Mouse (Mus musculus): ENCODE data around the gene Siah1a.

Gene Siah1a

GRCm38 (mm10) chr8:86744313-86745220, 1.2 kb downstream of the Siah1a start:
- DNase-seq (ENCODE audit: low spot score in 2 of 2) = no peak

DNA sequence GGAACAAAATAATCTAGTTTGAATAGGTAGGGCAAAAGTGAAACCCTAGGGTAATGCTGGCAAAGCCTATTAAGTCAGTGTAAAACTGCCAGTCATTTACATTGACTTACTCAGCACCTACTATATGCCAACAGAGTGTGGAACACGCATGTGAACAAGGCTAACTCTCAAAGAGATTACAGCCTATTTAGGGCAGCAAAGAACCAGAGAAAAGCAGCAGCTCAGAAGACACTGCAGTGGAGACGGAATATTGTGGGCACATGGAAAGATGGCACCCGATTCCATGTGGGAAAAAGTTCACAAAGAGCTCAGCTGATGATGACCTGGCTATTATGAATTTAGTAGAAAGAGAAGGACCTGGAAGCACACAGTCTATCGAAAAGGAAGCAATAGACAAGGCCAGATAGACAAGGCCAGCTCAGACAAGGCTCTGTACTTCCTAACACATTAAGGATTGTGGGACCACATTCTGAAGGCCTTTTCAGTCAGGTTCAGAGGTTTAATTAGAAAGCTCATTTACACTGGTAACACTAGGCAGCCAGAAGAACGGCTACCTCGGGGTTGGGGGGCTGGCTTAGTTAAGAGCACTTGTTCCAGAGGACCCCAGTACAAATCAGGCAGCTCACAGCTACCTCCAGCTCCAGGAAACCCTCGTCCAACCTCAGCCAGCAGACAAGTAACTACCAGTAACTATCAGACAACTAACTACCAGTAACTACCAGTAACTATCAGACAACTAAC, 3.0 kb downstream of the Siah1a start:
- DNase-seq (ENCODE audit: low spot score in 2 of 2) = no peak

DNA sequence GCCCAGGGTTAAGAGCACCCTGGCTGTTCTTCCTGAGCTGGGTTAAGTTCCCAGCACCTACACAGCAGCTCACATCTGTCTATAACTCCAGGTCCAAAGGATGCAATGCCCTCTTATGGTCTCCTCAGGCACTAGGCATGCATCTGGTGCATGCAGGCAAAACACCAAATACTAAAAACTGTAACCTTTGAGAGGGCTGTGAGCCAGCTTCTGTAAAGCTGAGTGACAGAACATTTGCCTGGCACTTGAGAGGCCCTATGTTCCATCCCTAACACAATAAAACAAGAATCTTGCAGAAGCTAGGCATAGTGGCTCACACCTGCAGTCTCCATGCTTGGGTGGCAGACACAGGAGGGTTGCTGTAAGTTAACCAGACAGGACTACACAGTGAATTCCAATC, 4.1 kb downstream of the Siah1a start:
- no peak for DNase-seq (ENCODE audit: low spot score in 2 of 2)

DNA sequence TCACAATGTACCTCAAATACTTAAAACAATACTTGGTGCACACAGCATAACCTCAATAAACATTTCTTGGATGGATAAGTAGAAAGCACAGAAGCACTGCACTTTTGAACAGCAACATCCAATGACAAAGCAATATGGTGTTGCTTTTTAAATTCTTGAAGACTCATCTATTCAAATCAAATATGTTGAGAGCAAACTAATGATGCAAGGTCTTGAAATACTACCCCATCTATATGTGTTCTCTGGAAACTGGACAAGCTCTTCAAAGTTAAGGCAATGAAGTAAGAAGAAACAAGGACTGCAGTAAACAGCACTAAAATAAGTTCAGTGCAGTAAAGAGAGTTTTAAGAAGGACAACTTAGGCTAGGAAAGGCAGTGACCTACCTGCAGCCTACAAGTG, 4.8 kb downstream of the Siah1a start:
- DNase-seq (ENCODE audit: low spot score in 2 of 2) = no peak

- DNase-seq (ENCODE audit: low spot score in 2 of 2) = no peak
Observed at GRCm38 (mm10) chr8:86735446-86736111, 10.2 kb downstream of the Siah1a start.

- DNase-seq (ENCODE audit: low spot score in 2 of 2) = no peak
Observed at GRCm38 (mm10) chr8:86734954-86735353, 10.8 kb downstream of the Siah1a start.

GRCm38 (mm10) chr8:86734171-86734570, 11.6 kb downstream of the Siah1a start:
- no peak for DNase-seq (ENCODE audit: low spot score in 2 of 2)

DNA sequence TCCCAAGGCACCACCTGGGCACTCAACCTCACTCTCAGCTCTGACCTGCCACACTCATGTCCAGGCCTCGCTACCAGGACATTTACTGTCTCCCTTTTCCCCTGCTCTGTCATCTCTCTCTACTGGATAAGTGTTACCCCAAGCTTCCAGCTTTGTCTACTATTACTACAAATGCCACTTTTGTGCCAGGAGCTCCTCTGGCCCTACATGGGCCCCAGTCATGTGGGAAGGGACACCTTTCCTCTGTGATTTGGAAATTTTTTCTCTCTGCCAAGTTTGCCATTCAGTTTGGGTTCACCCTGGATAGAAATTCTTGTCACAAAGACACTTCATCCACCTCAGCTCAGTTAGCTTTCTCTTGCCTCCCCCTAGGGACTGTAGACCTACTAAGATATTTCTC, 14.9 kb downstream of the Siah1a start:
- DNase-seq (ENCODE audit: low spot score in 2 of 2) = no peak

DNA sequence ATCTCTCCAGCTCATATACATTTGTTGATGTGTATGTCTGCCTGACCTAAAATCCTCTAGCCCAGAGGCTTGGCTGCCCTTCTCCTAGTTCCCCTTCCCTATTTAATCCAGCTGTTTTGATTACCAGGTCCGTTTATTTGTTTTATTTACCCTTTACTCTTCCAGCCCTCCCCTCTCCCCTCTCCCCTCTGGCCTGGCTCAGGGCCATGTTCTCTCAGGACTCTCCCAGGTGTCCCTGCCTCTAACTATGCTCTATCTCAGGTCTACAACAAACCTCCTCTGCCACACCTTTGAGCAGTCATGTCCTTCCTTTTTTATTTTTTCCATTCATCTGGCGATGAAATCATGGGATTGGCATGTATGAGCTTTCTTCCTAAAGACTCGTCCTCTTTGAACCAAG, 15.4 kb downstream of the Siah1a start:
- no peak for DNase-seq (ENCODE audit: low spot score in 2 of 2)

DNA sequence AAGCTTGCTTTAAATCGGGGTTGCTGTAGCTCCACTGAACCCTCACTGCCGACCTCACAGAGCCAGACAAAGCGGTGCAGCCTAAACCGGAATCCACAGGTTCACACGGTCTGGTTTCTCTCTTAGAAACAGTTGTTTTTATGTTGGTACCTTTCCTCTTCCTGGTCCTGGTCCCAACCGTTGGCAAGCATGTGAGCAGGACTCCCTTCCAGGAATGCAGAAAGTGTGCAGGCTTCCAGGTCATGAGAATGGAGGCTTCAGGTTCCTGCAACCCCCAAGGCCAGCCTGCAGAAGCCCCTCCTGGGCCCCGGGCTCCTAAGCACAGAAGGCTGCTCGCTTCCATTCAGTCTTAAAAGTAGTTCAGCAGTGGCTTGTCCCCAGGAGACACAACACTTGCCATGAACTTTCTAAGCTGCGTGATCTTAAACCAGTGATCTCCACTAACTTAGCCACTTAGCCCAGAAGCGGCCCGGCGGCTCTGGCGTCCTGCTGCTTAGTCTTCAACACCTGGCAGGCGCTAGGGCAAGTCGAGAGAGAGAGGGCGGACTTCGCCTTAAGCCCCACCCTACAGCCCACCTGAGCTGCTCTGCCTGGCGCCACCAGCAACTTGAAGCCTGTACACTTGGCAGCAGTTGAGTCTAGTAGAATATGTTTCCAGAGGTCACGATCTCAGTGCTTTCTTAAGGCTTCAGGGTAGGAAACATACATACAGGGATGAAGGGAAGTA, 17.3 kb downstream of the Siah1a start:
- no peak for DNase-seq (ENCODE audit: low spot score in 2 of 2)

- DNase-seq (ENCODE audit: low spot score in 2 of 2) = no peak
Observed at GRCm38 (mm10) chr8:86726959-86727358, 18.8 kb downstream of the Siah1a start.

DNA sequence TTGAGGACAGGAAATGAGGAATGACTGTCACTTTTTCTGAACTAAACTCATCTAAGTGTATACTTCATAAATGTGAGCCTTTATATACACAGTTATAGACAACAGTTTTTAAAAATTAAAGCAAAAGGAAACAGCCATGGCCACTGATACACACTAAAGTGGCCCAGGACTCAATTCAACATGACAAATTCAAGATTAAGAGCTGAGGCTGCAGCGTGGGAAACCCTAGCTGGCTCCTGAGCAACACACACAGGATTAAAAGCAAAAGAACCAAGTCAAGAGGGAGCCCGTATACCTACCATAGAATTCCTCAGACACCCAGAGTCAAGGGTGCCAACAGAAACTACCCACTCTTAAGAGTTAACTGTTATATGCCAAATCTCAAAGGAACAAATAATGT, 24.2 kb downstream of the Siah1a start:
- no peak for DNase-seq (ENCODE audit: low spot score in 2 of 2)

GRCm38 (mm10) chr8:86720756-86721459, 24.8 kb downstream of the Siah1a start:
- no peak for DNase-seq (ENCODE audit: low spot score in 2 of 2)

DNA sequence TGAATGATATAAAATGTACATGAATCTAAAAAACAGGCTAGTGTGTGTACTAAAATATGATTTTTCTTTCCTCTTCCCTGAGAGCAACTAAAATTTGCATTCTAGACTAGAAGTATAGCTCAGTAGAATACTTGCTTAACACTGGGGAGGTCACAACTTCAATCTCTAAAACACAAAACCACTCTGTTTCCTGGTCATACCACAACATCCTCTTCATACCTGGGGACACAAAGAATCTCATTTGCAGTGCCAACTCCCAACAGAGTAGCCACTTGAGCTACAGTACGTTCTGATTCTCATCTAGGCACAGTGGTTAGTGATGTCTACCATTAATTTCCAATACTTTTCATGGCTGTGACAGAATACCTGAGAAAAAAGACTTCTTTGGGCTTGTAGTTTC, 26.4 kb downstream of the Siah1a start:
- DNase-seq (ENCODE audit: low spot score in 2 of 2) = no peak

DNA sequence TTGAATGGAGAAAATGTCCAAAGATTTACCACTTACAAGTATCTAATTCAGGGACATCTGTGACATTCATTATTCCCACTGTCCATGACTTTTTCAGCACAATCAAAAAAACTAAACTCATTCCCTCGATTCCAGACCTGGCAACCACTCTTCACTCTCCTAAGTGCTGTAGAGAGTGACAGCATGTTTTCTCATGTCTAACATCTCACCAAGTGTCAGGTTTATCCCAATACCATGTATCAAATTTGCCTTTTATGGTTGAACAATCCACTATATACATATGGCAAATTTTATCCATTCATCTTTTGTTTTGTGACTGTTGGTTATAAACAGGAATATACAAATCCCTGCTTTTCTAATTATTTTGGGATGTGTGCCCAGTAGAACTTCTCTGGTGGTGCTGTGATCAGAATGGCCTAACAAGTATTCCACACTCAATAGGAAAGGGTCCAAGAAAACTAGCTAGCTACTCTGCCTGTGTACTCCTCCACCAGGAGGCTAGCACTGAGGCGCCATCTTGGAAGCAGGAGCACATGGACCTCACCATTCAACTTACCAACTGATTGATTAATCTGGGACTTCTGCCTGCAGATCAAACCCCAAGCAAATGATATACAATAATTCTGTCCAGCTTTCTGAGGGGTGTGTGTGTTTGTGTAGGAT, 27.3 kb downstream of the Siah1a start:
- no peak for DNase-seq (ENCODE audit: low spot score in 2 of 2)

DNA sequence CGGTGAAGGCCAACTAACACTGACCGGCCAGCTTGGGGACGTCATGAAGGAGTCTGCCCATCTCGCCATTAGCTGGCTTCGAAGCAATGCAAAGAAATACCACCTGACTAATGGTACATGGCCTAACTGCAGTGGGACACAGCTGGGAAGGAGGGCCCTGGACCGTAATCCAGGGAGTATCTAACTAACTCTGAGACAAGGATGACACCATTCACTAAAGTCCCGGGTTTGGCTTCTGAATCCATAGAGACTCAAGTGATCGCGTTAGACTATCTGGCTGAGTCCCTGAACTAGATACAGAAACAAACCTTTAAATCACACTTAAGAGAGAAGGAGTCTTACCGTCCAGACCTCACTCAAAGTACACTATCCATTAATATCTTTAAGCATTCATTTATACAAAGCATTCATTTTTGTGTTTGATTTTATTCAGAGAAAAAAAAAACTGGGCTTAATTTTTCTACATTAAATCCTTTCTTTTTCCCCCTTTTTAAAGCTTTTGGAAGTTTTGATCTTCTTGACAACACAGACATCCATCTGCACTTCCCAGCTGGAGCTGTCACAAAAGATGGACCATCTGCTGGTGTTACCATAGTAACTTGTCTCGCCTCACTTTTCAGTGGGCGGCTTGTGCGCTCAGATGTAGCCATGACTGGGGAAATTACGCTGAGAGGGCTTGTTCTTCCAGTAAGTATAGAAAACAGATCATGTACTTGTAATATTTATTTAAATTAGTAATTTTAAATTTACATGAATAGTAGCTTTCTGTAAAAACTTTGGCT, 32.1 kb downstream of the Siah1a start:
- peak; percentile 84 to 93 for DNase-seq (ENCODE audit: low spot score in 2 of 2)

GRCm38 (mm10) chr8:86712594-86712993, 33.1 kb downstream of the Siah1a start:
- DNase-seq (ENCODE audit: low spot score in 2 of 2) = no peak

DNA sequence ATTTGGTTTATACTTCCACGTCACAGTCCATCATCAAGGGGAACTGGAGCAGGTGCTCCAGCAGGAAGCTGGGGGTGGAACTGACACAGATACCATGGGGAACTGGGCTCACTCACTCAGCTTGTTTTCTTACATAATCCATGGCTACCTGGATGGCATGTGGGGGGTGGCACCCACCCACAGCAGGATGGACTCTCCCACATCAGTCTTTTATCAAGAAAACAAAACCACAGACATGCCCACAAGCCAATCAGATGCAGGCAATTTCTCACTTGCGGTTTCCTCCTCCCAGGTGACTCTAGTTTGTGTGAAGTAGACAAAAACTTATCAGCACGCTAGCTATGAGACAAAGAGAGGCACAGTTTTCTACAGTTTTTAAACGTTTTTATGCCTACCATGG, 37.9 kb downstream of the Siah1a start:
- DNase-seq (ENCODE audit: low spot score in 2 of 2) = no peak

- no peak for DNase-seq (ENCODE audit: low spot score in 2 of 2)
Observed at GRCm38 (mm10) chr8:86706756-86707155, 39.0 kb downstream of the Siah1a start.

GRCm38 (mm10) chr8:86705317-86705716, 40.4 kb downstream of the Siah1a start:
- no peak for DNase-seq (ENCODE audit: low spot score in 2 of 2)

Measured in right cerebral cortex, postnatal 10 days (tissue).